Mouse (Mus musculus) testis, adult 2 months (tissue): ENCODE results near the gene Timd2.

Source experiments
- CTCF ChIP-seq: fragments of 200-500 bp; IDR thresholded peaks from 2 replicates; pipeline ENCODE4 v1.5.1; 2012; ENCODE audit warnings: low read depth, mild to moderate bottlenecking, inconsistent platforms, low read length, moderate library complexity; ENCODE audit not compliant: control insufficient read depth, insufficient read depth, insufficient replicate concordance
- POLR2A ChIP-seq: fragments of 200-500 bp; IDR thresholded peaks from 2 replicates; pipeline ENCODE4 v1.6.1; 2012; ENCODE audit warnings: low read depth, mild to moderate bottlenecking, inconsistent platforms, low read length, moderate library complexity; ENCODE audit not compliant: control insufficient read depth

DNA sequence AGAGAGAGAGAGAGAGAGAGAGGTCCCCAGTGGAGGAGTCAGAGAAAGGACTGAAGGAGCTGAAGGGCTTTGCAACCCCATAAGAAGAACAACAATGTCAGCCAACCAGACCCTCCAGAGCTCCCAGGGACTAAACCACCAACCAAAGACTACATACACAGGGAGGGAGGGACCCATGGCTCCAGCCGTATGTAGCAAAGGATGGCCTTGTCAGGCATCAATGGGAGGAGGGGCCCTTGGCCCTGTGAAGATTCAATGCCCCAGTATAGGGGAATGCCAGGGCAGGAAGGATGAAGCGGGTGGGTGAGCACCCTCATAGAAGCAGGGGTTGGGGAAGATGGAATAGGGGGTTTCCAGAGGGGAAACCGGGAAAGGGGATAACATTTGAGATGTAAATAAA lies 34.9 kb upstream of the Timd2 start:
- TF ChIP-seq POLR2A = no peak
- no peak for TF ChIP-seq CTCF
